Mouse (Mus musculus) intestine, embryonic 14.5 days (tissue): ENCODE data around the gene Olfr220. TPM values are rescaled to one million over a fixed set of nuclear protein-coding genes. Genes with fewer than 3 reads are reported as not detected.

Experiments
- ATAC-seq: fragments of 200-750 bp; cut with Nextera tagmentation; replicated peaks from 2 replicates; pipeline ENCODE4 v1.8.0; 2017; ENCODE audit warnings: low read depth, moderate number of reproducible peaks, moderate TSS enrichment, moderate library complexity; ENCODE audit not compliant: low FRiP score, low TSS enrichment
- DNase-seq: peaks from one replicate; pipeline ENCODE4 v3.0.0-alpha.2; 2018; ENCODE audit warnings: low spot score
- H3K27ac ChIP-seq: fragments of 300-500 bp; sonication (generic); 2 replicates; pipeline ENCODE4 v1.5.1; 2014; ENCODE audit warnings: low read depth, mild to moderate bottlenecking, control low read depth
- H3K27me3 ChIP-seq: fragments of 300-500 bp; sonication (generic); replicated peaks from 2 replicates; pipeline ENCODE4 v1.6.1; 2014; ENCODE audit warnings: low read length, control low read depth; ENCODE audit not compliant: control insufficient read depth, insufficient read depth
- H3K36me3 ChIP-seq: fragments of 300-500 bp; sonication (generic); 2 replicates; pipeline ENCODE4 v1.6.1; 2014; ENCODE audit warnings: low read length, control low read depth; ENCODE audit not compliant: control insufficient read depth, insufficient read depth
- H3K4me1 ChIP-seq: fragments of 300-500 bp; sonication (generic); replicated peaks from 2 replicates; pipeline ENCODE4 v1.6.1; 2014; ENCODE audit warnings: low read length, control low read depth, mixed read lengths; ENCODE audit not compliant: control insufficient read depth, insufficient read depth
- H3K4me2 ChIP-seq: fragments of 300-500 bp; sonication (generic); 2 replicates; pipeline ENCODE4 v1.6.1; 2014; ENCODE audit warnings: low read length
- H3K4me3 ChIP-seq: fragments of 300-500 bp; sonication (generic); 2 replicates; pipeline ENCODE4 v1.5.1; 2014; ENCODE audit warnings: low read depth, low read length, control low read depth, mixed read lengths
- H3K9ac ChIP-seq: fragments of 300-500 bp; sonication (generic); 2 replicates; pipeline ENCODE4 v1.6.1; 2014; ENCODE audit warnings: mild to moderate bottlenecking, low read length
- H3K9me3 ChIP-seq: fragments of 300-500 bp; sonication (generic); 2 replicates; pipeline ENCODE4 v1.6.1; 2016; ENCODE audit warnings: low read length, control low read depth; ENCODE audit not compliant: control insufficient read depth
- WGBS: fragments of 180-500 bp; shearing (Covaris S2); extraction: QIAGEN DNeasy Blood & Tissue Kit; methylation state at CpG from one replicate; pipeline ENCODE4 v1.1.7; 2014; 5-methylcytosine and 5-hydroxymethylcytosine counted together
- polyA plus RNA-seq: library from polyadenylated mRNA; unstranded; fragments of >200 nt; fragmentation: Nextera tagmentation; extraction: Ambion mirVana; gene quantifications from 2 replicates; pipeline ENCODE4 v1.2.1, GENCODE M21; 2014

Gene Olfr220
- polyA plus RNA-seq, 1 experiment from 2014 or later, result not detected

DNA sequence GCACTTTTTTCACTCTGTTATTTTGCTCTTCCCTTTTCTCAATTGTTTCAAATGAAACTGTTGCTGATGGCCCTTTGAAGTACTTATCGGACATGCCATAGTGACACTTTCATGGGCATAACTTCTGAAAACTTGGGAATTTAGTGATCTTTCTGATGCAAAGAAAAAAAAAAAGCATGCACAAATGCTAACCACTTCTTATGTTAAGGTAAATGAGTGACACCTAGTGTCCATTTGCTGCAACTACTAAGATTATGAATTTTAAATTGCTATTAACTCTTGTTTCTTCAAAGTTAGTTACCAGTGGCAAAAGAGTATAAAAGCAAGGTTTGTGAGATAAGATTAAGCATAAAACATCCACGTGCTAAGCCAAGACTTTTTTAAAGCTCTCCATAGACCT is 24.4 kb downstream of the Olfr220 start:
- no peak overlapping the region for H3K4me3 ChIP-seq
- no peaks in the 10 kb centered on the region for H3K36me3 ChIP-seq
- DNase-seq (no peak), ATAC-seq (no peak)
- H3K4me1 ChIP-seq, result no peaks in the 10 kb centered on the region
- H3K27me3 ChIP-seq, result no peaks in the 10 kb centered on the region
- no peak overlapping the region for H3K27ac ChIP-seq
- no peaks in the 10 kb centered on the region for H3K9me3 ChIP-seq
- no peak overlapping the region for H3K4me2 ChIP-seq
- no peak overlapping the region for H3K9ac ChIP-seq
- 34% methylated on average over 2 of the region's 2 CpGs for WGBS

DNA sequence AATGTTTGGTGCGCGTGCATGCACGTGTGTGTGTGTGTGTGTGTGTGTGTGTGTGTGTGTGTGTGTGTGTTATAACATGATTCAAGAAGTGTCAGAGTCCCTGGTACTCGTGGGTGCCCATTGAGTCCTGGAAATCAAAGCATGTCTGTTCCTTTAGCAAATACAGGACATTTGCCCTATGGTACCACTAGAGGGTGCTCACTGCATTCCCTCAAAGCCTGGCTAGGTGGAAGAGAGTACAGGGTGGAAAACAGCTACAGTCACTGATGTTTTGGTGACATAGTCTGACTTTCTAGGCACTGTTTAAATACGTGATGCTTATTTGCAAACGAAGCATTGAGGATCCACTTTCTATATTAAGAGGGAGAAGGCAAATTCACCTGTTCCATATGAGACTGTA is 27.9 kb downstream of the Olfr220 start:
- DNase-seq (peak; percentile 52), ATAC-seq (peak; percentile 65; the same call in 1 of the 2 replicates)
- H3K4me1 ChIP-seq, result no peaks in the 10 kb centered on the region
- H3K9ac ChIP-seq, result no peak overlapping the region
- H3K27ac ChIP-seq, result no peak overlapping the region
- no peak overlapping the region for H3K4me3 ChIP-seq
- WGBS, result 8% methylated on average over 6 of the region's 6 CpGs
- H3K9me3 ChIP-seq, result no peaks in the 10 kb centered on the region
- H3K36me3 ChIP-seq, result no peaks in the 10 kb centered on the region
- no peaks in the 10 kb centered on the region for H3K27me3 ChIP-seq
- no peak overlapping the region for H3K4me2 ChIP-seq

GRCm38 (mm10) chr1:174482567-174482966 is 40.7 kb downstream of the Olfr220 start:
- ATAC-seq, result no peak
- no peak overlapping the region for H3K27ac ChIP-seq
- H3K9ac ChIP-seq, result no peak overlapping the region
- no peaks in the 10 kb centered on the region for H3K36me3 ChIP-seq
- 91% methylated on average over 6 of the region's 6 CpGs for WGBS
- H3K9me3 ChIP-seq, result no peaks in the 10 kb centered on the region
- no peak overlapping the region for H3K4me3 ChIP-seq
- H3K4me1 ChIP-seq, result no peaks in the 10 kb centered on the region
- DNase-seq, result no peak
- H3K27me3 ChIP-seq, result no peaks in the 10 kb centered on the region
- H3K4me2 ChIP-seq, result no peak overlapping the region

- Histone ChIP-seq H3K4me3 (no peak overlapping the region), H3K9ac (no peak overlapping the region), H3K36me3 (no peaks in the 10 kb centered on the region), H3K4me1 (peaks cover 14% of the 10 kb centered on the region), H3K4me2 (no peak overlapping the region), H3K9me3 (no peaks in the 10 kb centered on the region), H3K27ac (no peak overlapping the region), H3K27me3 (peaks cover 13% of the 10 kb centered on the region; the same call in 1 of the 2 replicates)
- DNase-seq, result no peak
- no peak for ATAC-seq
- 62% methylated on average over 4 of the region's 4 CpGs for WGBS
Measured at GRCm38 (mm10) chr1:174500064-174500463, 58.2 kb downstream of the Olfr220 start.

Other genes starting within 250 kb of the Olfr220 start
- not detected in 2 replicates for gene Olfr419, start 190.0 kb upstream of the Olfr220 start, polyA plus RNA-seq
- 0.23 TPM in 1 of 2 replicates, not detected in the other for gene Mptx1, start 111.6 kb upstream of the Olfr220 start, polyA plus RNA-seq
- gene Olfr417, start 77.0 kb upstream of the Olfr220 start, polyA plus RNA-seq, result not detected in 2 replicates
- gene Olfr248, start 51.0 kb upstream of the Olfr220 start, polyA plus RNA-seq, result not detected in 2 replicates
- gene Olfr414, start 18.0 kb upstream of the Olfr220 start, polyA plus RNA-seq, result not detected in 2 replicates
- 2.0 and 2.1 TPM in 2 replicates for gene Fmn2, start 59.7 kb downstream of the Olfr220 start, polyA plus RNA-seq